Mouse (Mus musculus) brain, embryonic 18.5 days (tissue): ENCODE measurements around the gene Irx2.

Experiments
- DNase-seq: peaks from one replicate; pipeline ENCODE4 v3.0.0-alpha.2; 2012; ENCODE audit warnings: low read depth, low spot score

The Irx2 gene

DNA sequence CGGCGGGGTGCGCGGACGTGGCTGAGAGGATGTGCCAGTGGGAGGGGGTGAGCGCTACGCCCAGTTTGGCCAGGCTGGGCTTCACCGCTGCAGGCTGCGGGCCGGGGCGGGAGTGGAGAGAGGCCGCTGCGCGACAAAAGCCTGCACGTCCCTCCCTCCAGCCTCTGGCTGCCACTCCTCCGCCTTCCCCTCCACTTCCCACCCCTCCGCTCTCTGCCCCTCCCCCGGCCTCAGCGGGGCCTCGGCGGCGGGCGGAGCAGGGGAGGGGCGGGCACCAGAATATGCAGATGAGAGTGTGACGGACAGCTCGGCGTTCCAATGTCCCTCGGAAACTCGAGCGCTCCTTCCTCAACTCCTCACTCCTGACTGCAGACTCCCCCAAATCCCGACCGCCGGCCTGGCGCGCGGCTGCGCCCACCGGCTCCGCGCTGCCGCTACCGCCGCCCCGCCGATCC lies at the start of gene Irx2:
Gene Irx2, plus strand, starts transcription at position 359 of the 455 bp plus-strand sequence.
- DNase-seq: no peak

DNA sequence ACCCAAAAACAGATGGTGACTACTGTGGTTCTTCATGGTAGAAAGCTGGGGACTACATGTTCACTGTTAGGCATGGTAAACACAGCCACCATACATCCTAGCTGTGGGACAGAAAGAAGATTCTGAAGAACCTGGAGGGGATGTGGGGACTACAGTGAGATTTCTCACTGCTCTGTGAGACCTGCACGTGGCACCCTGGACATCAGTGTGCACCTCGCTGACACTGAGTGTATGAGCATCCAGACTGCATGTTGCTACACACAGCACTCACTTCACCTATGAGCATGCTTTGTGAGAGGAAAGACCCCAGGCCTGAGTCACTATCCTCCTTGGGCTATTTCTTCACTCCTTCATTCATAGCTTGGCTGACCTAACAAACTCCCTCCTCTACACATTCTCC lies 47.3 kb upstream of the Irx2 start:
- DNase-seq: no peak

DNA sequence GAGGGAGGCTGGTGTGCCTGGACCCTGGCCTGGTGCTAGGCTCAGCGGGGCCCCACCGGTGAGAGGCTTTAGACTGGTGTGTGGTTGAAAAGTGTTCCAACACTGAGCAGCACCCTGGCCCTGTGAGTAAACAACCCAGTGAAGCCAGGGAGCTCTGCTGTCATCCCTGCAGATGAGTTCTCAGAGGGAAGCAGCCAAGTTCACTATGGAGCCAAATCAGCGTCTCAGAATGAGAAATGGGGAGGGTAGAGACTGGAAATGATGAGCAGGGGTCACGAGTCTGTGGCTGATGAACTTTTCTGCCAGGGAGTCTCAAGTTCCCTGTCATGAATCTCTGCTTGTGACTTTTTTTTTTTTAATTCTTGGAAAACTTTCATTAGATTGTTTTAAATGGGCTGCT lies 36.1 kb upstream of the Irx2 start:
- DNase-seq: no peak

DNA sequence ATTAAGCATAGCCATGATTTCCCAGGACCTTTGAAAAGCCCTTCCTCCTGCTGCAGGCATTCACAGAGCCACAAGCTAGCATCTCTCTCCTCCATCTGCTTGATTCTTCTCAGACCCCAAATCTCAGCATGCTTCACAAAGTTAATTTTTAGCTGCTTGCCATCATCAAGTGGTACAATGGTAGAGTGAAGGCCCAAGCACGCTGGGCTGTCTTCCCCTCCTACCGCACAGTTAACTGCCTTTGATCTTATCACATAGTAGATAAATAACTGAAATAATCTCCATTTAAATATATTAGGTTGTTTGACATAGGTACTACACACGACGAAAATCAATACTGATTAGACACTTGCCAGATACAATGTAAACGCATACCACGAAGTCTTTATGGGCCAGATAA lies 35.3 kb upstream of the Irx2 start:
- no peak for DNase-seq

DNA sequence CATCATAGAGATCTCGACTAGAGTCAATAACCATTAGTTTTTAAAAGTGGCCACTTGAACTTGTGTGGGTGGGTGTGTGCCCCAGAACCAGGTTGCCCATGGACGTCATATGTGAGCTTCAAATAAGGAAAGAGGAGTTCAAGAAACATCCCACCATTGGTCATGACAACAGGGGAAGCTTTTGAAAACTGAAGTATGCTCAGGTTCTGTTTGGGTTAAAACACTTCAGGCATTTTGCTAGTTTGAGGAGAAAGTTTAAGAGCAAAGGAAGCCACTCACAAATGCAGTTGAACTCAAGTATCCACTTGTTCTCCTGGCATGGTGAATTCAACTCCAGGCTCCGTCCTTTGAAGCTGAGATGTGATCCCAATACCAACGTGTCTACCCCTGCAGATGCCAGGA lies 34.9 kb upstream of the Irx2 start:
- no peak for DNase-seq

DNA sequence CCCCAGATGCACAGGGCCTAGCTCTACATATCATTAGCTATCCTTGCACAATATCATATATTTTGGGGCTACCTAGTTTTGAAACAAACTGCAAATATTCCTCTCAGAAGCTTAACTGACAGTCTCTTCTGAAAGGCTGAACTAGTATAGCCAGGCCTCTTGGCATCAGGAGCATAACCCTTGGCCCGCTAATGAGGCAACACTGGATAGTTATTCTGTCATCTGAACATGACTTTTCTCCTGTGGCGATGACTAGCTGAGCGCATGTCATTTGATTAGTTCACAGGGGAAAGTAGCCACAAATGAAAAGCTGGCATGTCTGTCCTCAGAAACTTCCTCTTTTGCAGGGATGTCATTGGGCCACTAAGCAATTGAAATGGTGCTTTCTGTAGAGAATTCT lies 29.4 kb upstream of the Irx2 start:
- DNase-seq: no peak

DNA sequence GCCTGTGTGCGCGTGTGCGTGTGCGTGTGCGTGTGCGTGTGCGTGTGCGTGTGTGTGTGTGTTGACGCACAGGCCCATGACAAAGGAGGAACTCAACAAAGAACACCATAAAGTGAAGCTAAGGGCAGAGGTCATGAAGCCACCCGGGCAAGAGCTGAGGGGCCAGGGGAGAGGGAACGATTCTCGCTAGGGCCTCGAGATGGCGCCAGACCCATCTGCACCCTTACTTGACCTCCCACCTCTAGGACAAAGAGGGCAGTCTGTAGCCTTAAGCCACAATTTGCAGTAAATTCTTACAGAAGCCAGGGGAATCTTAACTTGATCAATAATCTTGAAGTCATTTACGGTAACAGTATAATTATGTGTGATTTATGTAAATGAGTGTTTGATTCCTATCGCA lies 19.9 kb upstream of the Irx2 start:
- DNase-seq: no peak

DNA sequence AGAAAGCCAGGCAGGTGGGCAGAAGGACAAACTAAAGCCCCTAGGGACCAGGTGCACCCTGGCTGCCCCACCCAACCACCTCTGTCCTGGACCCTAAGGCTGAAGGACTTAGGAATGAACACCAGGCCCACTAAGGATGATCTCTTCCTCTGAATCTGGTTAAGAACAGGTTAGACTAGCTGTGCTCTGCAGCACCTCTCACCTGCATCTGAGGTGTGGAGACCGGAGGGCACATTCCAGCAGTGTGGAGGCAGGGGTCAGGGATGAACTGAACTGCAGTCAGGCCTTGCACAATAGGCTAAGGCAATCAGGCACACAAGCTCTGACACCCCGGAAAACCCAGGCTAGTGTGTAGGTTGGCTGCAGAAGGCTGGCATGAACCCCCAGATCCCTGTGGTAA lies 18.3 kb upstream of the Irx2 start:
- DNase-seq: no peak

DNA sequence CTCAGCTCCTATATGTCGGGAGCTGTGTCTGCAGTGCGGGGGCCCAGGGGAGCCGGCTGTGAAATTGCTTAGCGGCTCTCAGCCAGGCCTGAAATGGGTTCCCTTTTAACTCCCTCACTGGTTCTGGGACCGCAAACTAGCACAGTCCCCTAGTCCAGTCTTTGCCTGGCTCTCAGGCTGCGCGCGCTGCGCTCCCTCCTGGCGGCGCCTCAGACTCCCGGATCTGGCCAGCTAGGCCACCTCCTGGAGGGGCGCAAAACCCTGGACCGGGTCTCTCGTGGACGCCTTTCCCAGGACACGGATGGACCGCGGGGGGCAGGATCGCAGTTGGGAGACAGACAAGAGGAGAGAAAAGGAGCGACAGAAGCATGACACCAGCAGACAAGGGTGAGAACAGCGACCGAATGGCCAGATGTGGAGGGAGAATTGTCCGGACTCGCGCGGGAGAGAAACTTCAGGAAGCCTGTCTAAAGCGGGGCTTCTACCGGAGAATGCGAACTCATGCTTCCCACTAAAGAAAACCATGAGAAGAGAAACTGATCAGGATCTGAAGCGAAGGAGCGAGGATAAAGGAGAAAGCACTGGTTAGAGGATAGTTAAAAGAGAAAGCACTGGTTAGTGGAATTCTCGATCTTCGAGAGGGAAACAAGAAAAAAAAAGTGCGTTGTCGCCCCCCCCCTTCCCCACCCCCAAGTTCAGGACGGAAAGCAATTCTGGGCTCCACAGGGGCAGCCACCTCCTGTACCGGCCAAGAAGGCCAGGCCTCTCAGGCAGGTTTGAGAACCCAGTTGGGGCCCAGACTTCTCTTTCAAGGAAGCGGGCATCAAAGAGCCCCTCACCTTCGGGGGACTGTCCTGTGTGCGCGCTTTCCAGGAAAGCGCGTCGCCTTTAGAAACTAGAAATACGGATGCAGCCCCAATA lies 4.4 kb upstream of the Irx2 start:
- no peak for DNase-seq

DNA sequence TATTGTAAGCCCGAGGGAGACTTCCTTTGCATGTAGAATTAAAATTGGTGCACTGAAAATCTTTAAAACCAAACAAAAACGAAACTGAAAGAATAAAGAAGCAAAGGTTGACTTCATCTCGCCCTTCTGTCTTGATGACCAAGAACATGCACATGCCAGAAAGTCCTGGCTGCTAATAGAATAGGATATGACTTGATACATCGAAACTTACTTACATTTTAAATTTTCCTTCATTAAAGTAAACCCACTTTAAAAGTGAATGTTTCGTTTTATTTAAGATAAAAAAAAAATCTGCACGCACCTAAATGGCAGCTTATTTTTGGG lies 3.8 kb upstream of the Irx2 start:
- no peak for DNase-seq

DNA sequence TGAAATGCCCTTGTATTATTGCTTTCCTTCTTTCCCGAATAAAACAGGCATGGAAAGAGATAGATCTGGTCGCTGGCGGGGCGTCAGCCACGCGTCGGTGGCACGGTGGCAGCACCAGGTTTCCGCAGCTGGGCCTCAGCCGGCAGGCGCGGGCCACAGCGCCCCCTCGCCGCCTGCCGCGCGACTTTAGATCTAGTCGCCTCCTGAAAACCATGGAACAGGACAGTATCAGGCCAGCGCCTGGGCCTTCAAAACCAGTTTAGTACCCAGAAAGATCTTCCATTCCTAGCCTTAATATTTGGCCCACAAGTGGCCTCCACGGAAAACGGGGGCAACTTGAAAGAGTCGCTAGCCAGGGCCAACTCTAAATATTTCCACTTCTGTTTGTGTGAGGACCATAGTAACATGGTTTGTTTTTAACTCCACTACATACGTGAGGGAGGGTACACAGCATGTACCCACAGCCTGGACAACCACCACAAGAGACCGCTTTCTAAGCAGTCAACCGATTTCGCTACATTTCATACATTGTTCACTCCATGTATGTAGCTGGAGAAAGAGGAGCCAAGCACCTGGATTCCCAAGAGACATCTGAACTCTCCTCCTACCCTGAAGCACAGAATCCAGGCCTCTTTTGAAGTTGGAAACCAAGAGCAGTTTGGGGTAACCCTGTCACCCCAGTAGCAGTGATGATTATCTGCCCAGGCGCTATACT lies 3.2 kb upstream of the Irx2 start:
- DNase-seq: no peak

DNA sequence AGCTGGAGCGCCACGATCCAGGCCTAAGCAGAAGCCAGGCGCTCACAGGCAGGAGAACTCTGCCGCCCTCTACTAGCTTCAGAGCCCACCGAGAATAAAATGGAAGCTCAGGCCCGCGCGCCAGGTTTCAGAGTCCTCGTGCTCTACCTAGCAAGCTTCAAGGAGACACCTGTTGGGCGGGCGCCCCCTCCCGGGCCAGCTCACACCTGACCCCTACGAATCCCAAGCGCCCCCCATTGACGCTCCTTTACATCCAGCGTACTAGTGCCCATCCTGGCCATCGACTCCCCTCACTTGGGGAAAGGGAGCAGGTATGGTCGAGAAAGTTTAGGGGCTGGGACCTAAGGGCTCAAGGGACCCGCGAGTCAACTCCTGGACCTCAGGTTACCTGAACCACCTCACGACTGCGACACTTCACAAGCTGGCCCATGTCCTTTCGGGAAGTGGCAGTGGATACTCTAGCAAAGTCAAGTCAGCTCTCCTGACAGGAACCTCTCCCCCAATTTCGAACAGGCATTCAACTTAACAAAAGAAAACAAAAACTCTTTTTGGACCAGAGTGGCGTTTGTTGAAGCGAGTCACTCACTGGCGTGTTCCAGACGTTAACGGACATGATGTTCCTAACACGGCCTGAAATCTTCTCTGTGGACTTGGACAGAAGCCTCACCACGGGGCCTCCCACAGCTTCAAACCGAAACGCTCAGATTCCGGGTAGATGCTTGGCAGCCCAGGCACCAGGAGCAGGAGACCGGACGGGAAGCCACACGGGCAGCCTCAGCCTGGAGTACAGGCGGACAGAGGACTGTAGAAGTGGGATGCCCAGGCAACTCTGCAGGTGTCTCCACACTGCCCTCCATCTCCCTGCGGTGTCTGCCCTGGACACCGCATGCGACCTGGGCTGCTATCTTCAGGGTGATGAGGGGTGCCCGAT lies 964 bp upstream of the Irx2 start:
- DNase-seq: no peak

DNA sequence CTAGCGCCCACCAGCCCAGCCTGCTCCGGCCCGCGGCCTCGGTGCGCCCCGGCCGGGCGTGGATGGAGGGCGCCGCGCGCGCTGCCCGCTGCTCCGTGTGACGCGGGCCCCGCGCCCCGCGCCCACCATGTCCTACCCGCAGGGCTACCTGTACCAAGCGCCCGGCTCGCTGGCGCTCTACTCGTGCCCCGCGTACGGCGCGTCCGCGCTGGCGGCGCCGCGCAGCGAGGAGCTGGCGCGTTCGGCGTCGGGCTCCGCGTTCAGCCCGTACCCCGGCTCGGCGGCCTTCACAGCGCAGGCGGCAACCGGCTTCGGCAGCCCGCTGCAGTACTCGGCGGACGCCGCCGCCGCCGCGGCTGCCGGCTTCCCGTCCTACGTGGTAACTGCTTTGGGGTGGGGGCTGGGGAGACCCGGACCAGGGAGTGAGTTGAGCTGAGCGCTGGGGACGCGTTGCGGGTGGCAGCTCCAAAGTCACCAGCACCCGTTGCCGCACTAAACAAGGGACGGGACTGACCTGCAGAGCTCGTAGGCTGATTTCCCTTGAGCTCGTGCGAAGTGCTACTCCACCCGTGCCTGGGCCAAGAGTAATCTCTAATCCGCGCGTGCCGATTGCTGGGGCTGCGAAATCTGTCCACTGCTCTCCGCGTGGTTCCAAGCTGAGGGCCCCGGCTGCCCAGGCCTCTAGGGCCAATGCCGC lies 463 bp downstream of the Irx2 start:
- DNase-seq: no peak

DNA sequence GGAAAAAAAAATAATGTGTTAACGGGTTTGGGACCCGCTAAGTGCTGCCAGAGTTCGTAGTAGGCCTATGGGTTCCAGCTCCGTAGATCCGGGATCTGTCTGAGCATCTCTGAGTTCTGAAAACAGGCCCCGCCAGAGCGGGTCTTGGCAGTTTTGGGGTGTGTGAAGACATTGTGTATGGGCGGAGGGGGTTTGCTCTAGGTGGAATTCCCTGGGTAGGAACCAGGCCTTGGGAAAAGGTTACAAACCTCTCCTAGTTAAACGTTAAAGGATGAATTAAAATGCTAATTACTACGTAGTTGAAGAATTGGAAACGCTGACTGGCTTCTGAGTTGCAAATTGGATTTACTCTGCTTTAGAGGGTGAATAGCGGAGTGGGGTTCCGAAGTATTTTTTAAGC lies 1.2 kb downstream of the Irx2 start:
- no peak for DNase-seq

DNA sequence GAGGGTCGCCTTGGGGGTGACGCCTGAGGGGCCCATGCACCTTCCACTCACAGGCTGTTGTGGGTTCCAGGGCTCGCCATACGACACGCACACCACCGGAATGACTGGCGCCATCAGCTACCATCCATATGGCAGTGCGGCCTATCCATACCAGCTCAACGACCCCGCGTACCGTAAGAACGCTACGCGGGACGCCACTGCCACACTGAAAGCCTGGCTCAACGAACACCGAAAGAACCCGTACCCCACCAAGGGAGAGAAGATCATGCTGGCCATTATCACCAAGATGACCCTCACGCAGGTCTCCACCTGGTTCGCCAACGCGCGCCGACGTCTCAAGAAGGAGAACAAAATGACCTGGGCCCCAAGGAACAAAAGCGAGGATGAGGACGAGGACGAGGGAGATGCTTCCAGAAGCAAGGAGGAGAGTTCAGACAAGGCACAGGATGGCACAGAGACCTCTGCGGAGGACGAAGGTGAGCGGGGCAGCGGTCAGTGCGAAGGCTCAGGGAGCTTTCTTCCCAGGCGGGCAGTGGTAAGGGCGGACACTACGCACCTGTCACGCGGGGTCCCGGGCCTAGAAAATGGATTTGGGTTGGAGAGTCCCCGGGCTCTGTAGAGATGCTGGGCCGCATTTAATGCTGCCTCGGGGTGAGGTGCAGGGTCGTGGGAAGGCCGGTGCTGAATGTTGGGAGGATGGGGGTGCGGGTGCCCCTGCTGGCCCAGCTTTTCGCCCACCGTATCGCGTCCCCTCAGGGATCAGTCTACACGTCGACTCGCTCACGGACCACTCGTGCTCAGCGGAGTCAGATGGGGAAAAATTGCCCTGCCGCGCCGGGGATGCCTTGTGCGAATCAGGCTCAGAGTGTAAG lies 2.1 kb downstream of the Irx2 start:
- no peak for DNase-seq

DNA sequence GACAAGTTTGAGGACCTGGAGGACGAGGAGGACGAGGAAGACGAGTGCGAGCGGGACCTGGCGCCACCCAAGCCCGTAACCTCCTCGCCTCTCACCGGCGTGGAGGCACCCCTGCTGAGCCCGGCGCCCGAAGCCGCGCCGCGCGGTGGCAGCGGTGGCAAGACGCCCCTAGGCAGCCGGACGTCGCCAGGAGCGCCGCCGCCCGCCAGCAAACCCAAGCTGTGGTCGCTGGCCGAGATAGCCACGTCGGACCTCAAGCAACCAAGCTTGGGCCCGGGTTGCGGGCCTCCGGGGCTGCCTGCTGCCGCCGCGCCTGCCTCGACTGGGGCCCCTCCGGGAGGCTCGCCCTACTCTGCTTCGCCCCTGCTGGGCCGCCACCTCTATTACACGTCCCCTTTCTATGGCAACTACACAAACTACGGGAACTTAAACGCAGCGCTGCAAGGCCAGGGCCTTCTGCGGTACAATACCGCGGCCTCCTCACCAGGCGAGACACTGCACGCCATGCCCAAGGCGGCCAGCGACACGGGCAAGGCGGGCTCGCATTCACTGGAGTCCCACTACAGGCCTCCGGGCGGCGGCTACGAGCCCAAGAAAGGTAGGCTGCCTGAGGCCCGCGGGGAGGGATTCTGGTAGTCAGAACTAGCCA lies 2.9 kb downstream of the Irx2 start:
- DNase-seq: no peak

DNA sequence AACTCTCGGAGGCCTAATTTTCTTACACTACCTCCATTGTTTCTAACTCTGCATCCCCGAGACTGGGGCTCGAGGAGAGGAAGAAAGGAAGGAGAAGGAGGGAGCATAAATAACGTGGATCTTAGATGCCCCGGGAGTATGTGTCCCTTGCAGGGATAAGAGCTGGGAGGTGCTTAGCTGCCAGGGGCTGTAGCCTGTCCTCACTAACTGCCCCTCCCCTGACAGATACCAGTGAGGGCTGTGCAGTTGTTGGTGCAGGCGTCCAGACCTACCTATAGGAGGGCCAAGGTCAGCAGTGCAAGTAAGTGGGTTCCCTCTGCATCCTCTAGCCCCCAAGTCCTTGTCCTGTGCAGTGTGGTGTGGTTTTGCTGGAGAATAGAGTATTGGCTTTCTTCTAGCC lies 3.7 kb downstream of the Irx2 start:
- no peak for DNase-seq

DNA sequence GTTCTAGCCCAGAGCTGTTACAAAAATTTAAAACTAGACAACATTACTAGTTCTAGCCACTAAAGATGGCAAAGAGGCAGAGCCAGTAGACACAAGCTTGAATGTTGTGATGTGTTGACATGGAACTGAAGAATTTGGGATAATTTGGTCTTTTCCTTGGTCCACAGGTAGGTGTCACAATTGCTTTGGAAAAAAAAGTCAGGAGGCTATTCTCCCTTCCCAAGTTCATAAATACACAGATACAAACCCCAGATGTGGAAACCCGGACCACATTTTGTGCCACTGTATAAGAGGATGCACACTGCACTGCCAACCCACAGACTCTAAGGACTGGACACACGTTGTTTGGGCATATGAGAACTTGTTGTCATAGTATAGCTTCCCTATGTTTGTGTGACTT lies 4.5 kb downstream of the Irx2 start:
- DNase-seq: no peak

DNA sequence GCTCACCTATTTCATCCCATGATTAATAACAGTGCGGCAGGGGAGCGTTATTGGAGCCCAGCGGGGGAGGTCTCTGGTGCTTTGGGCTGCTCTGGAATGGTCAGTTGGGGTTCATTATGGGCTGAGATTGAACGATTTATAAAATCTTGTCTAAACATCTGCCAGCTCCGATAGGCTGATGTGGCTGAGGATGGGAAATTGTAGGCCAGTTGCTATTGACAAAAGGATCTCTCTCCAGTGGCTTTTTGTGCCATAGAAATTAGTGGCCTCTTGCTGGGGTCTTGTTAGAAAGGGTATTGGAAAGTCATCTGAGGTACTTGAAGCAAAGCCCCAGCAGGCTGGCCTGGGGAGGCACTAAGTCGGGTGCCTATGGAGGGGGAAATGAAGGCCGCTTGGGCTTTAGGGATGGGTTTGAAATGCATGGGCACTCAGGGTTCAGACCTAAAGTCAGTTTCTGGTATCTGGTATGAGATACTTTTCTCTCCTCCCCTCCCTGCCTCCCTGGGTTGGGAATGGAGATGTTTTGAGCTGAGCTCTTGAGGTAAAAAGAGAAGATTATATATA lies 6.2 kb downstream of the Irx2 start:
- no peak for DNase-seq
